Mouse (Mus musculus) adipocyte (in vitro differentiated cells): ENCODE data around the gene Pus10.

Experiments used
- DNase-seq: peaks from one replicate; pipeline ENCODE4 v3.0.0-alpha.2; 2016; ENCODE audit warnings: low spot score

The Pus10 gene

DNA sequence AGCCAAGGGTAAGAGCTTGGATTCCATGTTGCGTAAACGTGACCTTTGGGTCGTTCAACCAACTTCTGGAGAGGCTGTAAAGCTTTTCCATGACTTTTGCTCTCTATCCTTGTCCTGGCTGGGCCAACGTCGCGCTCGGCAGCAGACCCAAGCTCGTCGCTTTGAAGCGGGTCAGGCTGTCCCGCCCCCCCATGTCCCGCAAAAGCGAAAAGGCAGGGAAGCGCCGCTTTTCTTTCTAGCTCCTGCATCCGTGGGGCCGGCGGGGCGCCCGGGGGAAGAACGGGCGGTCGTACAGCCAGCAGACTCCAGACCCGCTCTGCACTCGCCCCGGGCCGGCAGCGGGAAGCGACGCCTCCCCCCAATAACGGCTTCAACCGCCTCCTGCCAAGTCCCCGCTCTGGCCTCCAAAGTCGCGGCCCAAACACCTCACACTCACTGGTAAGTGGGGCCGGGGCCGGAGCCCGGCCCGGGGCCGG is at the start of gene Pus10:
Pus10 (plus strand) TSS at position 364 of the 476 bp plus-strand sequence.
- DNase-seq = peak; percentile 93

DNA sequence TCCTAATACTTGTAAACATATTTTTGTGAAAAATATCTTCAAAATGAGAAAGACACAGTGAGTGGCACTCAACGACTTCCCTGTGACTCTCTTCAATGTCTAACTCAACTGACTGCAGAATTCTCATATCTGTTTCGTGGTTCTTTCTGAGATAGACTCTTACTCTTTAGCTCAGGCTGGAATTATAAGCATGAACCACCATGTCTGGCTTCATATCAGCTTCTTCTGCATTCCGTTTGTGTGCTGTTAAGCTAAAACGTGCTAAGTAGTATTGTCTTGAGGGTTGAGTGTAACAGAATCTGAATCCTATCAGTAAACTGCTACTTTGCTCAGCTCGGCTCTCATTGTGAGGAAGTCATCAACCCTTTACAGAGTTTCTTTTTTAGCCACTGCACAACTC is 46.5 kb upstream of the Pus10 start:
- DNase-seq = no peak

DNA sequence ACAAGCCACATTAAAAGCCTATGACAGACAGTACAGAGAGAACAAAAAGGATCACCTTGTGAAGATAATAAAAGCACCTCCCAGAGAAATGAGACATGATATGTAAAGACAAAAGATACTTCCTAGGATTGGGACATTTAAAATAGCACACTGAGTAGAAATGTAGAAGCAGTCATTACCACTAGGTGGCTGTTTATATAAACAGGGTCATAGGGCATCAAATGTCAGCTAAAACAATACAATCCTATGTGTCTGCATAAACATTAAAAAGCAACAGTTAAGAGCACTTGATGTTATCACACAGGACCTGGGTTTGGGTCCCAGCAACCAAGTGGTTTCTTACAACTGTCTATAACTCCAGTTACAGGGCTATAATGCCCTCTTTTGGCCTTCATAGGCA is 34.8 kb upstream of the Pus10 start:
- DNase-seq = no peak

DNA sequence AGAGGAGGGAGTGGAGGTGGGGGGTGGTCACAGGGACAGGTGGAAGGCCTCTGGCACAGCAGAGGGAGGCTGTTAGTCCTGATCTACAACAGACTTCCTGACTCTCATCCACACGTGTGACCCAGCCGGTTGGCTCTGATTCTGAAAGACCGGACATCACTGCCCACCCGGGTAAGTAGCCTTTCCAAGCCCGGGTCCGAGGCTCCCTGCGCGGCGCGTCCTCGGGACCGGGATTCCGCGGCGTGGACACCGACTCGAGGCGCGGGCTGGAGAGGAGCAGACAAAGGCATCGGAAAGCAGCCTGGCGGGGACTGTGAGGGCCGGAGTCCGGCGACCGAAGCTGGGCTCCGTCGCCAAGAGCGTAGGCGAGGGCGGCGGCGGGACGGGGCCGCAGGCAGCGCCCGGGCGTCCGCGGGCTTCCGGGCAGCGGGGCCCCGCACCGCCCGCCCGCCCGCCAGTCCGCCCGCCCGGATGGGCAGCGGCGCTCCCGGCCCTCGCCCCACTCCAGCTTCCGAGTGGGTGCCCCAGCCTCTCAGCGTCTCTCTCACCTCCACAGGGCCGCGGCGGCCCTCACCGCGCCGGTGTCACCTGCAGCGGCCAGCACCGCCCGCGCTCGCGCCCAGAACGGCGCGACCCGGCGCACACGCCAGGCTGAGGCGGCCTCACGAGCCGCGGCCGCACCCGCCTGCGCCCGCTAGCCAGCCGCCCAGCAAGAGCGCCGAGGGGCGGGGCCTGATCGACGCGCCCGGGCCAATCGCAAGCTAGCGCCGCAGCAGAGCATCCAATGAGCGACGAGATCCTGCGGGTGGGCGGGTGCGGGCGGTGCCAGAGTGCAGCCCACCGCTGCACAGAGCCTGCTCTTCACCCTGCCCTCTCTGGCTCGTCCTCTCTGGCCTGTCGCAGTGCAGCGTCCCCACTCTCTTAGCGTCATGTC is 32.3 kb upstream of the Pus10 start, which contains the start of gene 0610010F05Rik:
0610010F05Rik (minus strand) TSS at position 695 of the 934 bp plus-strand sequence.
- DNase-seq = peak; percentile 90

DNA sequence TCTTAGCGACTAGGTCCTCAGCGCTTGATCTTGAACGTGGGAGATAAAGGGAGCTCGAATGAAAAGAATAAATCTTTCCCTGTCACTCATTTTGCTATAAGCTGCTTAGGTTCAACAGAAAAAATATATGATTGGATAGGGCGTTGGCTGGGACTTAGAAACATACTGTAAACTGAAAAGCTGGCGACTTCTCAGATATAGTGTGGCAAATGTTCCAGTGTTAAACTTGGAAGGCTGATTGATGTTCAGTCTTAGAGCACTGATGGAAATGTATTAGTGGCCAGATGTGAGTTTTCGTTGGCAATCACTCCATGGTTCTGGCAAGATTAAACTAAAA is 31.6 kb upstream of the Pus10 start:
- no peak for DNase-seq

DNA sequence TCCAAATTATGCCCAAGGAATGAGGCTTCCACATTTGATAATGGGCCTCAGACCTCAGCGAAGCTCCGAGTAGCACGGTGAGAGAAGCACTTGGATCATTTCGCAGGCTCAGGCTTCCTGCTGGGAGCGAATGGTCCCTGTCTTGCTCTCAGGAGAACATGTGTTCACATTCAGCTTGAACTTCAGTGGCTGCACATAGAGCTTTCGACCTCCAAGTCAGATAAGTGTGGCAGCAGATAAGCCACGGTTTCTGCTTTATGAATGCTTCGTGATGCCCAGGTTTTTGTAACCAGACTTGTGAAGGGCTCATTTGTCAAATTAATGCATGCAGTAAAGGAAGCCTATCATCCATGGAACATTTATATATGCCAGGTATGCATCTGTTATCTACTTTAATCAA is 30.9 kb upstream of the Pus10 start:
- DNase-seq = no peak

DNA sequence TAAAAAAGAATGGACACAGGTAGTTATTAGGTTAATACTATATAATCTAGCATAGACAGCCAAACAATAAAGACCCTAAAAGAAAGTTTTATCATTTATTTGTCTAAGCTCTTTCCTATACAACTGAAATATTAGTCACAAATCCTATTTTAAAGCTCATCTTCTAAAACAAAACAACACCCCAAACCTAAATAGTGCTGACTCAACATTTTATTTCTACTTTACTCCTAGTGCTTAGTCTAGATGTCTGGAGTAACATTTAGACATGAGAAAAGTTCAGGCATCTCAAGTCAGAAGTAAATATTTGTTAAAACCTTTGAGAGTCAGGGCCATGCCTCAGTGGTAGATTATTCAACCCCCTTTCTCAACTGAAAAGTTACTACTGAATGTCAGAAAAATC is 18.0 kb upstream of the Pus10 start:
- DNase-seq = no peak

DNA sequence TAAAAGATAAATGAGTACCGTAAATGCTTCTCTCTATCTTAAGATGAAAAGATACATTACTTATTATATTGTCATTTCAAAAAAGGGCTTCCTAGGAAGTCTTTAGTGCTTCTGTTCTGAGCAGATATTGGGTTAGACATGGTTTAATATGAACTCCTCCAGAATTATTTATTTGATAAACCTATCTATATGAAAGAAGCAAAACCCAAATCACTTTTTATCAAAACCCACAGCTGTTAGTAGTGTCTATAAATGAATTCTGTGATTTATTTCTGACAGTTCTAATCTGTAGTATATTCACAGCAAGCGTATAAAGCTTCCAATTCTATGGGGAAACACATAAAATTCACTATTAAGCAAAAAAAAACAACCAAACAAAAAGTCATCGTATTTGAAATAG is 17.6 kb upstream of the Pus10 start:
- no peak for DNase-seq

DNA sequence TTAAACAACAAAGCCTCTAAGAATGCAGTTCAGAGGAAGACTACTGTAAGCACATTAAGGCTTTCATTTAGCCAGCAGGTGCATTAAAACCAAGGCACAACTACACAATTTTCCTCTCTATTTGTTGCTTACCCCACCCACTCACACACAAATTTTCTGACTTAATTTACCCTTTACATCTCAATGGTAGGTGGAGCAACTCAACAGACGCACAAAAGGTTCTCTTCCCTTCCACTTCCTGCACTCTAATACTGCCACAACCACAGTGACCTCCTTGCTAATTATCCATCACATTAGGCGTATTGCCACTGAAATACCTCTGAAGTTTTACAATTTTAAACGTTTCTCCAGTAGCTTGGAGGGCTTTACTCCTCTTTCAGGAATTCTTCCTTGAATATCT is 11.8 kb upstream of the Pus10 start:
- DNase-seq = no peak

DNA sequence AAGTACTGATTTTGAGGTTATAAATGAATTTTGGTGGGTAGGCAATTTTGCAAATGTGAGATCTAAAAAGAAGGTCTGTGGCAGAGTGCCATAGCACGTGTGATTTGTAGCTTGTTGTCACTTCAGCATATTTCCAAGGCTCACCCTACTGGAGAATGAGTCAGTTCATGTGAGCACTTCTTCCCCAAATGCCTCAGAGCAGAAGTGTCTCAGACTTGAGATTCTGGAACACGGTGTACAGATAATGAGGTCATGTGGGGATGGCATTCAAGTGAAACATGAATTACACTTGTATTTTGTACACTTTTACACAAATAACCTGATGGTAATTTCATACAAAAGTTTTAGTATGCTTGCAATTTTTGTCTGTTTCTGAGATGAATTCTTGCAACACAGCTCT is 7.7 kb upstream of the Pus10 start:
- DNase-seq = no peak

DNA sequence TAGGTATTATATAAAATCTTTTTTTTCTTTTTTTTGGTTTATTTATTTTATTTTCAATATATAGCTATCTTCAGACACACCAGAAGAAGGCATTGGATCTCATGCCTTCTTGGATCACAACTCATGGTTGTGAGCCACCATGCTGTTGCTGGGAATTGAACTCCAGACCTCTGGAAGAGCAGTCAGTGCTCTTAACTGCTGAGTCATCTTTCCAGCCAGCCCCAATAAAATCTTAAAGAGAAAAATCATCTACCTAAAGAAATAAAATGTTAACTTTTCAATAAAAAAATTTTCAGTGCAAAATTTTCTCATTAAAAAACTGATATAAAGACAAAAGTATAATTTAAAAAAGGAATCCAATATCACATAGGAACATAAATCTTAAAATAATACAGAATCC is 1.2 kb upstream of the Pus10 start:
- DNase-seq = peak; percentile 31

DNA sequence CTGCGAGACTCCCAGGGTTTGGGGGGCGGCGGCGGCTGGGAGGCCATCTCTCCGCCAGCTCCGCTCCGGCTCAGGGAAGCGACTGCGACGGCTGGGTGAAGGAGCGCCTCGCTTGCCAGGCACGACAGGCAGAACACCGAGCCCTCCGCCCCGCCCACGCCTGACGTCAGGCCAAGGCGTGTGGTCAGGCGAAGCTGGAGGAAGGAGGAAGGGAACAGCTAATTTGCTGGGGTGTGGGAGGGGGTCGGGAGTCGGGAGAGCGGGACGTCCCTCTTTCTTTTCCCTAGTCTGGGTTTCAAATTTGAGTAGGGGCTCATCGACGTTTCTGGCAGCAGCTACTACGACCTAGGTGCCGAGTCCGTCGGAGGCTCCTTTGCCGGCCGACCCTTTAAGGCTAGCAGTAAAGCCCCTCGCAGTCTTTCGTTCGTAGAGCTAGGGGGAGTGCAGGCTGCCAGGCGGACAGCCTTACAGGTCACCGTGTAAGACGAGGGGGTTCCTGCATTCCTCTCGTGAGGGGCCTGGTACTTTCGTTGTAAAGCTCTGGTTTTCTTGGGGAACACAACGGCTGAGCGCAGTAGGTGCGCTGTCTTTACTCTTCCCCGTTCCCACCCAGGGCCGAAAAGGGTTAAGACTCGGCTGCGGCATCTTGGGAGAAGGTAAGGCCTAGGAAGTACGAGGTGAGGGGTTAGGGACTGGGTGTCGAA is 476 bp downstream of the Pus10 start, which contains the start of gene Pex13:
Pex13 (minus strand) TSS at position 162 of the 704 bp plus-strand sequence.
- DNase-seq = peak; percentile 94

DNA sequence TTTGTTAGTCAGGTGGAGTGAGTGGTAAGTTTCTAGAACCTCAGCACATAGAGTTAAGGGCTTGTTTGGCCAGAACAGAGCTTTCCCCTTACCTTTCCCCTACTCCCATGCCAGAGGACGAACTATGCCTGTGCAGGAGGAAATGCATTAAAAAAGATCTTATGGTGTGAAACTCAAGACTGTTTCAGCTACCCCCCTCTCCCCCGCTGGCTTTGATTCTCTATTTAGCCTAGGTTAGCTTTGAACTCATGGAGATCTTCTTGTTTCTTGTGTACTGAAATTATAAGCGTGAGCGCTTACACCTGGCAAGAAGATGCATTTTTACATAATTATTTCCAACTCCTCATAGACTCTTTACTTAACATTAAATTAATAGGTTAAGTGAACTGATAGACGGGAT is 1.1 kb downstream of the Pus10 start:
- no peak for DNase-seq

DNA sequence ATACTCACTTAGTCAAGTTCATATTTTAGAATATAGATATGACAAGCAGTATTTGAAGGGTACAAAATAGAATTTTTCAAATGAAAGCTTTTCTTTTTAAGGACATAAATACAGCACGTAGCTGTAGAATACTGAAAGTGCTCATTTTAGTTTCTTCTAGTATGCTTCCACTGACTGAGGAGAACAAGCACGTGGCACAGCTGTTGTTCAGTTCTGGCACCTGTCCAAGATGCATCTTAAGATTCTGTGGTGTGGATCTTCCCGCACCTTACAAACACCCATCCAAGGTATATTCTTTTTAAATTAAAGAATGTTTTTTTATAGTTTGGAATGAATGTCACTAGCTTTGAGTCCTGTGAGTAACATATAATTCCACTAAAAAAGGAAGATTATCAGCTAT is 1.7 kb downstream of the Pus10 start:
- peak; percentile 60 for DNase-seq

DNA sequence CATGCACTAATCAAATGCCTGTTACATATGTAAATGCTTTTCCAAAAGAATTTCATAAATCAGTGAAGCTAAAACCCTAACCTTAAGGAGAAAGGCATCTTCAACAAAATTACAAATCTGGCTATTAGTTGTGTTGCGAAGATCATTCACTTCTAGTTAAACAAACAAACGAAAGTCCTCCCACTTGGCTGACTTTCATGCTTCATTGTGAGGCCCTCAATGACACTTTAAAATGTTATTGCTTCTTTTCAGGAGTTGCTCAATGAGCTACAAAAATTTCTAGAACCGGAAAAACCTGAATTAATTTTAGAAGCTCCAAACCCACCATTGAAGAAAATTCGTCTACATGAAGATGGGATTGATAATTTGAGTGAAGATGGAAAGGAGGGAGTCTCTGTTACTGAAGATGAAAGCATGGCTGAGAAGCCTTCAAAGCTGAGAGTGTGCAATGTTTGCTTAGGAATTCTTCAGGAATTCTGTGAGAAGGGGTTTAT is 6.8 kb downstream of the Pus10 start:
- DNase-seq = no peak

DNA sequence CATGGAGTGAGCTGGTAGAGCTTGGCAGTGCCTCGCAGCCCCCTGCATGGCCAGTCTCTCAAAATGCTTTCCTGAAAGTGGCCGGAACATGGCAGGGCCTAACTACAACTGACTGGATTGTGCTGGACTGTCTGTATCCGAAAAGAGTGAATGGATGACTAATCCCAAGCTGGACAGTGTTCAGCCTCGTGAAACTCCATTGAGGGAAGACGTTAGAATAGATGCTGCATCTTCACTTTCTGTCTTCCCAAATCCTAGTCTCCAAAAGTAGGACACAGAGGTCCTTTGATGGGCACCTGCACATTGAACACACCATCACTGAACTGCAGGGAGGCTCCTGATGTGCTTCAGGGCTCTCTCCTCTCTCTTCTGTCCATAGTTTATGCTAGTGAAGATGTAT is 10.6 kb downstream of the Pus10 start:
- no peak for DNase-seq

DNA sequence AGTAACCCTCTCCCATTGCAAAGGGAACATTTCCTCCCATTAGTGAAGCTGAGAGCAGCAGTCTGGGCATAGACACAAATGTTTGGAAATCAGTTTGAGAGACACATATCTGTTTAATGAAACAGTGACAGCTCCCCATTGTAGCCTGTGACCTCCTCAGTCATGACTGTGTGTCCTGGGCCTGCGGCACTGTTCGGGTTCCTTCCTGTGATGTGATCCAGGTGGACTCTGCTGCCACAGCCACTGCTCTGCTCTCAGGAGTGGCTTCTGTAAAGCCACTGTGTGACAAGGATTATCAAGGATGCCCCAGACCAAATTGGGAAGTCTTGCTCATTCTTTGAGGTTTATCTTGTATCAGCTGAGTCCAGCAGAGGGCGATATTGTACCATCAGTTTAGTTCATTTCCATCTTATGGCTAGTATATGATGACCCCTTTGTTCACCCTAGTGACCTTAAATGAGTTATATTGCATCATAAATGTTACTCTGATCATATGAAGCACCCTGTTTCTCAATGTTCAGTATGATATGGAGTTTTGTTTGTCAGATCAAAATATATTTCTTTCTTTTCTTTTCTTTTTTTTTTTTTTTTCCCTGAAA is 13.7 kb downstream of the Pus10 start:
- peak; percentile 76 for DNase-seq

DNA sequence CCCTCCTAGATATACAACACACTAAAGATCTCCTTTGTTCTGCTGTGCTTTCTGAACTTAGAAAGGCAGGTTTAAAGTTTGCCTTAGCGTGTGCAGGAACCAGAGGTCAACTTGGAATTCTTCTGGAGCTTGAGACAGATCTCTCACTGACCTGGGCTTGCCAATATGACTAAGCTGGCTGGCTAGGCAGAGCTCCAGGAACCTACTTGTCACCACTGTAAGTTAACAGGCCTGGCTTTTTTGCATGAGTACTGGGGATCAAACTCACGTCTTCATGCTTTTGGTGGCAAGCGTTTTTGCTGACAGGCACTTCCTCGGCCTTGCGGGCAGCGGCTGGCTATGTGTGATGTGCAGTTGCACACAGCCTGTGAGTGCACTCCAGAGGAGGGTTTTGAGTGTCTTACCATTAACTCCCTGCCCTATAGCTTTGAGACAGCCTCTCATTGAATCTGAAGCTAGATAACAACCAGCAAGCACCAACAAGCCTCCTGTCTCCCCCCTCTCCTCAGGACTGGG is 15.0 kb downstream of the Pus10 start:
- peak; percentile 61 for DNase-seq

DNA sequence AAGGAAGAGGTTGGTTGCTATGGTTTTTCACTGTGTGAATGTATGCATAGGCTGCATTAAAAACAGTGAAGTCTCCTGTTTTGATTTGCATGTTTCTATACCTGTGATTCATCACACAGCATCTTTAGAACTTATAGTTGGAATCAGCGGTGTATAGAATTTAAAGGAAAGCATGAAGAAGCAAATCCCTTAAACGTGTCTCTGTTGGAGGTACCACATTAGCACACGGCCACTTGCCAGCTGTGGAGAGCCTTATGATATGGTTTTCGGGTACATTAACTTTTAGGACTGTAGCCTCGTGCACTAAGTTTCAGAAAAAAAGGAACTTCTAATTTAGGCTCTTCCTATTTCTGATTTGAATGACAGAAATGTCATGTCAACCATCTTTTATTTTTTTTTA is 17.1 kb downstream of the Pus10 start:
- no peak for DNase-seq

DNA sequence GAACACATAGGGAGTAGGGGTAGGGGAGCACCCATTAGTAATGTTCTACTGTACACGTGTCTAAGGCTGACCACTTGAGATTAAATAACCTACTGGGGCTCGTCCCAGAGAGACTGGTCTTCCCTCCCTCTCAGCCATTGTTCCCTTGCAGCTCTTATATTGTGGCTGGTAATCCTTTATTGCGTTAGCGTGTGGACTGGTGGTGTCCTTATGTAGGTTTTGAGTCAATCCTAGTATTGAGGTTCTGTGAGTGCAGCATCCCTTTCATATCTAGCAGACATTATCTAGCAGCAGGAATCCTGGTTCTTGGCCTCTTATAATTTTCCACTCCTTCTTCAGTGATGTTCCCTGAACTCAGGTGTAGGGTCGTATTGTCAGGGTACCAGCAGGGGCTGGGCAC is 21.2 kb downstream of the Pus10 start:
- DNase-seq = no peak

DNA sequence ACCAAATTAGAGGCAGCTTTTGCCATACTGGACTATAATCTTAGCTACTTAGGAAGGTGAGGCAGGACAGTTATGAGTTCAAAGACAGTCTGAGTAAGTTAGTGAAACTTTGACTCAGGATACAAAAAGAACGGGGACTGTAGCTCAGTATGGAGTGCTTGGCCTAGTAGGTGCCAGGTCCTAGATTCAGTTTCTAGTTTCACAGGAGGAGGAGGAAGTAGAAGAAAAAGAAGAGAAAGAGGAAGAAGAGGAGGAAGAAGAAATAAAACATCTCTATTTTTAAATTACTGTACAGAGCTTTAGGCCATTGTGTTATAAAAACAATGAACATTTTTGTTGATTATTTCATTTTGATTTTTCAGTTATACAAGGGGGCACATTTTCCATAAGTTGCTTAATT is 22.6 kb downstream of the Pus10 start:
- DNase-seq = no peak

DNA sequence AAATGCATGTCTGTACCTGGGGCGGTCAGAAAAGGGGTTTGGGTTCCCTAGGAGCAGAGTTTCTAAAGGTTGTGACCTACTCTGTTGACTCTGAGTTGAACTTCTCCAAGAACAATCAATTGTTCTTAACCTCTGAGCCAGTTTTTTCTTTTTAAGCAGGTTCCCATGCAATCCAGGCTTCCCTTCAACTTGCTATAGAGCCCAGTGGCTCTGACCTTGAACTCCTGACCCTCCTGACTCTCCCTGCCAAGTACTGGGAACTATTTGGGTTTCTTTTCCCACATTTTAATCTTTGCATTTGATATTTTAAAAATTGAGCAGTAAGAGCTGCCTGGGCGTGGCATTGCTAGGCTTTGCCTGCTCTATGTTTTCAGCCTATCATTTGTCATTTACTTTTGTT is 27.8 kb downstream of the Pus10 start:
- DNase-seq = no peak
